Mouse (Mus musculus): ENCODE measurements around the gene Crym. TPM values are rescaled to one million over a fixed set of nuclear protein-coding genes. Genes with fewer than 3 reads are reported as not detected.

Crym gene
- polyA plus RNA-seq (2017; shearing (Covaris generic)): not detected

GRCm38 (mm10) chr7:120201771-120202170 lies at the start of gene Crym:
Gene Crym (minus strand): TSS chr7:120202111.

DNA sequence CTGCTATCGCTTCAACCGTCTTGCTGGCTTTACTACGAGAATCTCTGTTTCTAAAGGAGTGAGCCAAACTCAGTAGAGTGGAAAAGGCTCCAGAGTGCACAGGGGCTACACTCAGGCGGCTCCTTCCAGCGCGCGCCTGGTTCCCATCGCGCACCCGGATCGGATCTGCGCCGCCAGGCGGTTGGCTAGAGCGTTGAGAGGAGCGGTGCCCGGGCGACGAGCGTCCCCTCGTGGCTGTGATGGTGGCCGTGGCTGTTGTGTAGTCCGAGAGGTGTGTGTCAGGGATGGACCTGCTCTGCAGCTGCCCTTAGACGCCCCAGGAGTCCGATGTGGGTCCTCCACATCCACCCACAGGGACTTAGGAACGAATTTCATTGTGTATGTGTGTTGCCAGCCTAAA lies 1.9 kb upstream of the Crym start, which contains the start of gene Abca14:
Abca14 (plus strand) TSS at position 173 of the 400 bp plus-strand sequence.

DNA sequence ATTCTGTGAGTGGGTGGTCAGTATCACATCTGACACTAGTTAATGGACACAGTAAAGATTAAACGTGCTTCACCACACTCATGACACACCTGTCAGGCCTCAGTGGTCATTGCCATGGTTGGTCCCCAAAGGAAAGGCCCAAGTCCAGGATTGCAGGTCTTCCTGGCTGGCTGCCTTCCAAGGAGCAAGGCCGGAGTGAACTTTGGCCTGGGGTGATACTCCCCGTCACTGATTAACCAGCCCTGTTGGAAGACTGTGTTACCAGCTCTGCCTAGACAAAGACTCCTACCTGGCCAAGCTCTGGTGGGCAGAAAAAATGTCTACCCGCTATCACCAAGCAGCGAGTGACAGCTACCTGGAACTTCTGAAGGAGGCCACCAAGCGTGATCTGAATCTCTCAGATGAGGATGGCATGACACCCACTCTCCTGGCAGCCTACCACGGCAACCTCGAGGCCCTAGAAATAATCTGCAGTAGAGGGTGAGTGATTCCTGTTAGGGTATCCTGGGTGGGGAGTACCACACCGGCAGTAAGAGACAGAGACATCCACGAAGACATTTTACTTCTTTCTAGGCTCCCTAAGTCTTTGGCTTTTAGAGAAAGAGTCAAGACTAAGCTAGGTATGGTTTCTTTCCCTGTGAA lies 28.2 kb downstream of the Crym start, which contains the start of gene Anks4b:
Anks4b (plus strand) TSS at position 256 of the 642 bp plus-strand sequence.

GRCm38 (mm10) chr7:120145191-120145590 lies 56.7 kb downstream of the Crym start, which contains the start of gene Zp2:
Gene Zp2 (minus strand): TSS chr7:120145291.

Other genes with a start within 250 kb of the Crym start
- 0.07 TPM for gene Dnah3, start 106.8 kb downstream of the Crym start, polyA plus RNA-seq (2017; shearing (Covaris generic))
- 9.3 TPM for gene Tmem159, start 99.8 kb downstream of the Crym start, polyA plus RNA-seq (2017; shearing (Covaris generic))
- not detected for gene Zp2, start 56.8 kb downstream of the Crym start, polyA plus RNA-seq (2017; shearing (Covaris generic))
- gene Anks4b, start 28.3 kb downstream of the Crym start, polyA plus RNA-seq (2017; shearing (Covaris generic)): not detected
- not detected for gene Abca14, start 1.9 kb upstream of the Crym start, polyA plus RNA-seq (2017; shearing (Covaris generic))
- gene Abca15, start 126.6 kb upstream of the Crym start, polyA plus RNA-seq (2017; shearing (Covaris generic)): not detected
- gene Abca16, start 207.5 kb upstream of the Crym start, polyA plus RNA-seq (2017; shearing (Covaris generic)): not detected

All from inflammation-experienced regulatory T-cells, adult 16 weeks (primary cell).